Mouse (Mus musculus): Measurements from ENCODE around the gene Nelfcd. TPM values are rescaled to one million over a fixed set of nuclear protein-coding genes. Genes with fewer than 3 reads are reported as not detected.

The Nelfcd gene
- polyA plus RNA-seq, 1 experiment from 2014 or later: 195 TPM

DNA sequence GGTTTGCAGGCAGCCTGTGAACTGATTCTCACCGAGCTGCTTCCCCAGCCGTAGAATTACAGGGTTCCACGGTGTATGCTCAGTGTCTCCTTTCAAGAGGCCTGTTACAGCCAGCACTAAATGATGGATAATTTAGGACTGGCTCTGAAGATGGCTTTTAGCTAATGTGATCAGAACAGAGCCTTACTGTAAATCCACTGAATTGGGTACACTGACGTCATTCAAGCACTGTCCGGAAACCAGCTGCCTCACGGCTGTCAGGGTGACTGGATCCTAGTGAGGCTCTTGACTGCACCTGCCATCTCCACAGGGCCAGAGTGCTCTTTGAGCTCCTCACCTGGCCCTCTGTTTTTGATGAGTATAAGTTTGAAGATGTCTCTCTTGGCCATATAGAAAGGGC lies 5.5 kb downstream of the Nelfcd start:
- H3K36me3 ChIP-seq: peaks cover 78% of the 10 kb centered on the region
- DNase-seq (ENCODE audit: low spot score): no peak
- no peak overlapping the region for H3K4me3 ChIP-seq
- no peaks in the 10 kb centered on the region for H3K9me3 ChIP-seq (replicated peaks)
- 93% methylated on average over 6 of the region's 6 CpGs for WGBS
- no peaks in the 10 kb centered on the region for H3K27me3 ChIP-seq (ENCODE audit: low read depth, poor library complexity, severe bottlenecking)
- no peak overlapping the region for H3K27ac ChIP-seq (replicated peaks)
- peaks cover 13% of the 10 kb centered on the region for H3K4me1 ChIP-seq

DNA sequence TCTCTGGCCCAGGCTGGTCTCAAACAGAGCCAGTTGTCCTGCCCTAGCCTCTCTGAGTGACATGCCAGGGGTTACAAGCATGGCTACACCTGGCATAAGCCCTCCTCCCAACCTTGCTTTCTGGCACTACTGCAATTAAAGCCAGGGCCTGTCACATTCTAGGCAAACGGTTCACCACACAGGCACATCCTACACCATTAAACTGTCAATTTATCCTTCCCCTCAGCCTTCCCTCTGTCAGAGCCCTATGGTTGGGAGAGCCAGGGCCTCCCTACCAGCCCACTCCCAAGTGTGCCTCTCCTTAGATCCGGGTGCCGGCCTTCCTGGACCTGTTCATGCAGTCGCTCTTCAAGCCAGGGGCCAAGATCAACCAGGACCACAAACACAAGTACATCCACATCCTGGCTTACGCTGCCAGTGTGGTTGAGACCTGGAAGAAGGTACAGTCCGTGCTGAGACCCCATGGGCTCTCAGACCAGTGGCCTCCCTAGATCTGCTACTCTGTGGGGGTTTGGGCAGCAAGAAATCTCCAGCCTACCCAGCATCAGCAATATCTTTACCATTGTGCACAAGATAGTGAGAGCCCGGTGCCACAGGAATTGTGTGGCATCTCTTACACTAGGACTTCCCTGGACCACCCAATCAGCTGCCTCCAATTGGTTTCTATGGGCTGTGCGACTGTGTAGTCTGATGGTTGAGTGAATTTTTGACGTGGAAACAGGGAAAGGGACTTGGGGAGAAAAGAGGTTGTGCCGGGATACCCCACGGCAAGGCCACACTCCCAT lies 8.9 kb downstream of the Nelfcd start:
- Histone ChIP-seq H3K9me3 (replicated peaks) (no peaks in the 10 kb centered on the region), H3K4me1 (peaks cover 15% of the 10 kb centered on the region), H3K36me3 (peaks cover 100% of the 10 kb centered on the region), H3K27me3 (ENCODE audit: low read depth, poor library complexity, severe bottlenecking) (no peaks in the 10 kb centered on the region), H3K4me3 (no peak overlapping the region), H3K27ac (replicated peaks) (no peak overlapping the region)
- DNase-seq (ENCODE audit: low spot score): no peak
- 93% methylated on average over 11 of the region's 11 CpGs for WGBS

DNA sequence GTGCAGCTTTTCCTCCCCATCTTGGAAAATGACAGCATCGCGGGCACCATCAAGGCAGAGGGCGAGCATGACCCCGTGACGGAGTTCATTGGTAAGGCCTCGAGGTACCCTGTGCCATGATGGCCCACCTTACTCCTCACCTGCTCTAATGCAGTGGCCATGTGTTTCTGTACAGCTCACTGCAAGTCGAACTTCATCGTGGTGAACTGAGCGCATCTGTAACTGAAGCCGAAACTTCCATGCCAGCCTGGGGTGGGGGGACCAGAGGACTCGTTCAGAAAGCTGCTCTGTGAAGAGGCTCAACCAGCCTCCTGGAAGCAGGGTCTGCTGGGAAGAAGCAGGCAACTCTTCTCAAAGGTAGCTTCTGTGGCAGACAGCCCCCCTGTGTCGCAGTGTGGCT lies 11.3 kb downstream of the Nelfcd start:
- WGBS: 95% methylated on average over 12 of the region's 12 CpGs
- H3K27me3 ChIP-seq (ENCODE audit: low read depth, poor library complexity, severe bottlenecking): no peaks in the 10 kb centered on the region
- peaks cover 15% of the 10 kb centered on the region for H3K4me1 ChIP-seq
- H3K36me3 ChIP-seq: peaks cover 96% of the 10 kb centered on the region
- H3K9me3 ChIP-seq (replicated peaks): no peaks in the 10 kb centered on the region
- H3K4me3 ChIP-seq: no peak overlapping the region
- no peak for DNase-seq (ENCODE audit: low spot score)
- no peak overlapping the region for H3K27ac ChIP-seq (replicated peaks)

DNA sequence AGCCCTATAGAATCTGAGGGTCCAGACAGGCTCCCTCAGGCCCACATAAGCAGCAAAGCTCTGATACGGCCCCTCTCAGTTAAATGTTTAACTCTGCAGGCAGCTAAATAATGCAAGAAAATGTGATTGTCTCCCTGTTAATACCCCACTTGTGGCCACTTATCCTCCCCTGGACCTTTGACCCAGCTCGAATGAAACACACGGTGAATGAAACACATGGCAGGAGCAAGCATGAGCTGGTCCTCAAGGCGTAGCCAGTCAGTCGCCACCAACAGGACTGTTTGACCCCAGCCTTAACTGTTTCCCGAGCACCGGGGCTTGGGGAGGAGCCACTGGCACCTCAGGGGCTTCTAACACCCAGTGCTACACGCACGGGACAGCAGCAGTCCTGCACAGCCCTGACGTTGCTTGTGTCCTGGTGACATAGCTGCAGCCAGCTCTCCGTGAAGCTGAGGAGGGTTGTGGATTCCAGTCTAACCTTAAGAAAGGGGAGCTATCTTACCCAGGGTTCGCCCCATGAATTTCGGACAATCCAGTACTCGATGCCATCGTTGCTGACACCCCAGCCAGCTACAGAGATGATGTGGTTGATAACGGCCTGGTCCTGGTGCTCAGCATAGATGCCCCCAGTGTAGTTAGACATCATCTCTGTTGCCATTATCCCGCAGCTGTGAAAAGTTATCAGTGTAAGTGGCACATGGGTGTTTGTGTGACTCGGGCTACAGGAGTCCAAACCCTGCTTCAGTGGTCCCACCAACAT lies 12.7 kb downstream of the Nelfcd start:
- no peaks in the 10 kb centered on the region for H3K9me3 ChIP-seq (replicated peaks)
- WGBS: 81% methylated on average over 18 of the region's 18 CpGs
- peaks cover 93% of the 10 kb centered on the region for H3K36me3 ChIP-seq
- no peaks in the 10 kb centered on the region for H3K27me3 ChIP-seq (ENCODE audit: low read depth, poor library complexity, severe bottlenecking)
- DNase-seq (ENCODE audit: low spot score): no peak
- no peak overlapping the region for H3K27ac ChIP-seq (replicated peaks)
- H3K4me3 ChIP-seq: no peak overlapping the region
- peaks cover 15% of the 10 kb centered on the region for H3K4me1 ChIP-seq

DNA sequence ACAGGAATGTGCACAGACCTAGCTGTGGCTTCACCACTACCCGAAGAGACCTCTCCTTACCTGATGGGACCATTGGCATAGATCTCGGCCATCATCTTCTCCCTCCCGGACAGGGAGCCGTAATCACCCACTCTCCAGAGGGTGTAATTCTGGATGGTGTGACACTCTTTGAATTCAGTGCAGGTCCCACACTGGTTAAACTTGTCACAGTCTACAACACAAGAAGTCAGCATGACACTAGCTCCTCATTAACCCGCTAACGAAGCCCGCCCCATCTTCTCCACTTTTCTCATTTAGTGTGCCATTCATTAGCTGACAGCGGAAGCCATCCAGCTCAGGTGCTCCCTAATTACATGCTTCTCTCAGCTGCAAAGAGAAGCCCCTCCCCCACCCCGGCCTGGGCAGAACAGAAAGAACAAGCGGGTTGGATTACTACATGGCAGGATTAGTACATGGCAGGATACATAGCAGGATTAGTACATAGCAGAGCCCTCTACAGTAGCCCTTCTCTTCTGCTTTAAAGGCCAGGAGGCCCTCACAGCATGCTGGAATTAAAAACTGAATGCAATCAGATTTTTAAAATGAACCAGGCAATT lies 13.5 kb downstream of the Nelfcd start:
- Histone ChIP-seq H3K27ac (replicated peaks) (no peak overlapping the region), H3K27me3 (ENCODE audit: low read depth, poor library complexity, severe bottlenecking) (no peaks in the 10 kb centered on the region), H3K9me3 (replicated peaks) (no peaks in the 10 kb centered on the region), H3K4me3 (no peak overlapping the region), H3K36me3 (peaks cover 93% of the 10 kb centered on the region), H3K4me1 (peaks cover 18% of the 10 kb centered on the region)
- DNase-seq (ENCODE audit: low spot score): no peak
- 88% methylated on average over 10 of the region's 10 CpGs for WGBS

DNA sequence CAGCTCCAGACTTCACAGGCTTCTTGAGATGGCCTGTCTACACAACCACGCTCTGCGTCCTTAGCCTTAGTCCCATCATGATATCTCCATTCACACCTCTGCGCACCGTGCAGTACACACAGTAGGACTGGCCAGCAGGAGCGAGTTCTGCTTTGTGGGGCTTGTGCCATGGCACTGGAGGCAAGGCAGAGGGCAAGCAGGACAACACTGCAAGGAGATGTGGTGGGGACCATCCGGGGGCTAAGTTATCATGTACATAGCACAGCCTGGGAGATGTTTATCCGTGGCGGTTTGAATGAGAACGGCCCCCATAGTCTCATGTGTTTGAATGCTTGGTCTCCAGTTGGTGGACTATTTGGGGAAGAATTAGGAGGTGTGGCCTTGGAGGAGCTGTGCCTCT lies 19.3 kb downstream of the Nelfcd start:
- 96% methylated on average over 9 of the region's 9 CpGs for WGBS
- Histone ChIP-seq H3K27me3 (ENCODE audit: low read depth, poor library complexity, severe bottlenecking) (no peaks in the 10 kb centered on the region), H3K9me3 (replicated peaks) (no peaks in the 10 kb centered on the region), H3K4me1 (peaks cover 36% of the 10 kb centered on the region), H3K27ac (replicated peaks) (no peak overlapping the region), H3K4me3 (no peak overlapping the region), H3K36me3 (peaks cover 65% of the 10 kb centered on the region)
- DNase-seq (ENCODE audit: low spot score): no peak

DNA sequence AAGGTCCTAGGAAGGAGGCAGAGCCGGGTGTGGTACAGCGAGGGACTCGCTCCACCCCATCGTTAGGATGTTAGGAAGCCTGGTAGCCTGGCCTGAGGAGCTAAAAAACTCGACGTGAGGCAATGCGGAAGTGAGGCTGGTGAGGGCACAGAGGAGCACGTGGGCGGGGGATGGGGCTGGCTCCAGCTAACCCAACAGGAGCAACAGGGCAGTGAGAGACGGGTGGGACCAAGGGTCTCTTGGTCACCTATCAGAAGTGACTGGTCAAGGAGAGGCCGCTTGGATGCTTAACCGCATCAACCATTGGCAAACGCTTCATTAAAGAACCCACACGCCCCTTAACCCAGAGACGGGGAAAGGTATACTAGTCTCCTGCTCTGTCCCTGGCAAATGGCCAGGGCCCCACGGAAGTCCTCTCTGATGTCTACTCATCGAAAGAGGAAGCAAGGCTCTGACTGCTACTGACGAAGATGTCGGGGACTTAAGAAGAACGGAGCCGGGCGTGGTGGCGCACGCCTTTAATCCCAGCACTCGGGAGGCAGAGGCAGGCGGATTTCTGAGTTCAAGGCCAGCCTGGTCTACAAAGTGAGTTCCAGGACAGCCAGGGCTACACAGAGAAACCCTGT lies 20.6 kb downstream of the Nelfcd start:
- Histone ChIP-seq H3K27me3 (ENCODE audit: low read depth, poor library complexity, severe bottlenecking) (no peaks in the 10 kb centered on the region), H3K27ac (replicated peaks) (no peak overlapping the region), H3K9me3 (replicated peaks) (no peaks in the 10 kb centered on the region), H3K4me1 (peaks cover 38% of the 10 kb centered on the region), H3K36me3 (peaks cover 52% of the 10 kb centered on the region), H3K4me3 (no peak overlapping the region)
- 90% methylated on average over 26 of the region's 26 CpGs for WGBS
- no peak for DNase-seq (ENCODE audit: low spot score)

DNA sequence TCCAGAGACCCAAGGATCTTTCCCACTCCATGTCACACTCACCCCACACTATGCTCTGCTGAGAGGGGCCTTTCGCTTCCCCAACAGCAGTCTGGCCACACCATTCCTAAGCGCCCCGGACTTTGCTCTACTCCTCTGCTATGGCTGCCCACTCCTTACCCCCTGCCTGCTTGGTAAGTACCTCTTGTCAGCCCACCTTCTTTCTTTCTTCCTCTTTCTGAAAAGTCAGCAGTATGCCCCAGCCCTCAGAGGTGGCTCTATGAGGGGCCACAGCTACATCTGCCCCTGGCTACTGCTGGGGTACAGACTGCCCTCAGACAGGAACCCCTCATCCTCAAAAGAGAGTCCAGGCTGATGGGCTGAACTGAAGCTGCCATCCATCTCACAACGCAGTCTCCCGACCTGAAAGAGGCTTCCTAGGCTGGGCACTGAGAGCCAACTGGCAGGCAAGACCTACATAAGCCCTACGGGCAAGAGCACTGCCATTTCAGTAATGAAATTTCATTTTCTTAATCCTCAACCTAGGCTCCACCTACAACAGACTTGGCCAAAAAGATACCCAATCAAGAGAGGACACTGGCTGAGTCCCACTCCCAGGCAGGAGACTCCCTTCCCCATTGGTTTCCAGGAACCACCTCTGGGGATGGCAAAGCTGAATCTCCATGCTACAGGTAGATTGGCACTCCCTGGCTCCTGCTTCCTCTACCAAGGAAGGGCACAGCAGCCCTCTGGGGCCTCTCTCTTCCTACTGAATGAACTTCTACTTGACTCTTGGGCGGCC lies 21.5 kb downstream of the Nelfcd start:
- Histone ChIP-seq H3K27me3 (ENCODE audit: low read depth, poor library complexity, severe bottlenecking) (no peaks in the 10 kb centered on the region), H3K9me3 (replicated peaks) (no peaks in the 10 kb centered on the region), H3K4me1 (peaks cover 38% of the 10 kb centered on the region), H3K36me3 (peaks cover 45% of the 10 kb centered on the region), H3K4me3 (peak overlapping the region; percentile 59; the same call in 1 of the 2 replicates), H3K27ac (replicated peaks) (no peak overlapping the region)
- WGBS: 96% methylated on average over 7 of the region's 7 CpGs
- no peak for DNase-seq (ENCODE audit: low spot score)

DNA sequence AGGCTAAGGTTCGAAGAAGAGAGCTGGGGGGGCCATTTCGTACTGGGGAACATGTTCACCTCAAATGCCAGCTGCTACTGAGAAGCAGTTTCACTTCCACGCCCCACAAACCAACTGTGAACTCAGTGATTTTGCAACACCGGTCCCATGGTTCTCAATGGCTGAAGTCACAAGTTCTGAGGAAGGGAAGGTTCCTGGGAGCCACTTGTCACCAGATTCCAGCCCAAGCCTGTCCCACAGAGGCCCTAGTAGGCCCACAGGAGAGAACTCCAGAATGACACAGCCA lies 22.0 kb downstream of the Nelfcd start:
- DNase-seq (ENCODE audit: low spot score): no peak
- Histone ChIP-seq H3K9me3 (replicated peaks) (no peaks in the 10 kb centered on the region), H3K4me1 (peaks cover 42% of the 10 kb centered on the region), H3K27ac (replicated peaks) (peak overlapping the region; percentile 85), H3K27me3 (ENCODE audit: low read depth, poor library complexity, severe bottlenecking) (no peaks in the 10 kb centered on the region), H3K36me3 (peaks cover 41% of the 10 kb centered on the region), H3K4me3 (peak overlapping the region; percentile 59; the same call in 1 of the 2 replicates)
- 94% methylated on average over 4 of the region's 4 CpGs for WGBS

DNA sequence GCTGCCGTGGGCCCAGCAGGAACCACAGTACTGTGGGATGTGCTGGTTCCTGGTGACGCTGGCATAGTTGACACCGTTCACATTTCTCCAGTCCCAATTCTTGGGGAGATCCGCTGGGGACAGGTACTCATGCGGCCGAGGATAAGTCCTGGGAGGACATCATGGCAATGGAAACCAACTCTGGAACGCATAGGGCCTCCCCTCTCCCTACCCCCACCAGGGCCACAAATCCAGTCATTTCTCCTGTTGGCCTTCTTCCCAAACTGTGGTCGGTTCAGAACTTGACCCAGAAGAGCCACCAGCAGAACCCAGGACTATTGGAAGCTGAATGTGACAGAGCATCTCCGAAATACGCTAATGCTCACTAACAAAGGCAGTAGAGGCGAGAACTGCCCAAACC lies 22.6 kb downstream of the Nelfcd start:
- Histone ChIP-seq H3K27me3 (ENCODE audit: low read depth, poor library complexity, severe bottlenecking) (no peaks in the 10 kb centered on the region), H3K9me3 (replicated peaks) (no peaks in the 10 kb centered on the region), H3K27ac (replicated peaks) (peak overlapping the region; percentile 85), H3K4me3 (peak overlapping the region; percentile 59), H3K4me1 (peaks cover 46% of the 10 kb centered on the region), H3K36me3 (peaks cover 37% of the 10 kb centered on the region)
- no peak for DNase-seq (ENCODE audit: low spot score)
- 69% methylated on average over 11 of the region's 11 CpGs for WGBS

DNA sequence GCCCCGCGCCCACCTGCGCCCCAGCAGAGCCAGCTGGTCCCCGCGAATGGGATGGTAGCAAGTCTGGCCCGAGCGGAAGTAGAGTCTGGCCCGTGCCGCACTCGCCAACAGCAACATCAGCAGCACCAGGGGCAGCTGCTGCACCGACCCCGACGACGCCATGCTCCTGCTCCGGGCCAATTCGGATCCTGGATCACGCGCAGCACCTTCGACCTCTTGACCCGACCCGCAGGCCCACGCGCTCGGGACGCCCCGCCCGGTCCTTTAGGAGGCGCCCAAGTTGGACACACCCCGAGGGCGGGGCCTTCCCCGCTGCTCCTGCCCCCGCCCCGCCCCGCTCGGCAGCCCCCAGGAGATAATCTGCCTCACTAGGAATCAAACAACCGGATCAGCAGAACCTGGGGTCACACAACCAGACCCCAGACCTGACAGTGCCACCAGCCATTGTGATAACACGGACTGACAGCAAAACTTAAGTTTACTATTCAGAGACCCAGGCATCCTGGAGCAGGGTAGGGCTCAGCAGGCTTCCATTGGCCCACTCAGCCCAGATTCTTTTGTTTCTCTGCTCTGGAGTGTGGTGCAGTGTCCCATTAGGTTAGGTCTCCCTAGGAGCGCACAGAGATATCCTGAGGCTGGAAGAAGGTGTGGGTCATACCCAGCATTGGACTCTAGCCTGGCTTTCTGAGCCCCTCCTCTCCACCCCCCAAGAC lies 23.3 kb downstream of the Nelfcd start, which contains the start of gene Ctsz:
Gene Ctsz, minus strand, starts transcription at position 303 of the 713 bp plus-strand sequence.
- H3K27me3 ChIP-seq (ENCODE audit: low read depth, poor library complexity, severe bottlenecking): no peaks in the 10 kb centered on the region
- under 1% methylated on average over 38 of the region's 38 CpGs for WGBS
- peak within 1 kb of the TSS; percentile 59 for H3K4me3 ChIP-seq
- H3K9me3 ChIP-seq (replicated peaks): no peaks in the 10 kb centered on the region
- peak within 1 kb of the TSS; percentile 85 for H3K27ac ChIP-seq (replicated peaks)
- peaks cover 29% of the 10 kb centered on the region for H3K36me3 ChIP-seq
- peaks cover 44% of the 10 kb centered on the region for H3K4me1 ChIP-seq
- peak; percentile 77 for DNase-seq (ENCODE audit: low spot score)

Data from midbrain, embryonic 10.5 days (tissue).